Mouse (Mus musculus) E14TG2a.4 (cell line): ENCODE data around the gene Prex1.

Experiments
- CTCF ChIP-seq: conservative IDR thresholded peaks from 2 replicates; pipeline ENCODE4 v1.5.1; 2014; ENCODE audit warnings: low read length
- NANOG ChIP-seq: IDR thresholded peaks from 2 replicates; pipeline ENCODE4 v1.6.1; 2014; ENCODE audit warnings: borderline replicate concordance, low read length, mixed read lengths

GRCm38 (mm10) chr2:166714427-166714699 is 731 bp upstream of the Prex1 start:
- TF ChIP-seq CTCF, result no peak
- TF ChIP-seq NANOG, result no peak
